In the genomic region with DNA sequence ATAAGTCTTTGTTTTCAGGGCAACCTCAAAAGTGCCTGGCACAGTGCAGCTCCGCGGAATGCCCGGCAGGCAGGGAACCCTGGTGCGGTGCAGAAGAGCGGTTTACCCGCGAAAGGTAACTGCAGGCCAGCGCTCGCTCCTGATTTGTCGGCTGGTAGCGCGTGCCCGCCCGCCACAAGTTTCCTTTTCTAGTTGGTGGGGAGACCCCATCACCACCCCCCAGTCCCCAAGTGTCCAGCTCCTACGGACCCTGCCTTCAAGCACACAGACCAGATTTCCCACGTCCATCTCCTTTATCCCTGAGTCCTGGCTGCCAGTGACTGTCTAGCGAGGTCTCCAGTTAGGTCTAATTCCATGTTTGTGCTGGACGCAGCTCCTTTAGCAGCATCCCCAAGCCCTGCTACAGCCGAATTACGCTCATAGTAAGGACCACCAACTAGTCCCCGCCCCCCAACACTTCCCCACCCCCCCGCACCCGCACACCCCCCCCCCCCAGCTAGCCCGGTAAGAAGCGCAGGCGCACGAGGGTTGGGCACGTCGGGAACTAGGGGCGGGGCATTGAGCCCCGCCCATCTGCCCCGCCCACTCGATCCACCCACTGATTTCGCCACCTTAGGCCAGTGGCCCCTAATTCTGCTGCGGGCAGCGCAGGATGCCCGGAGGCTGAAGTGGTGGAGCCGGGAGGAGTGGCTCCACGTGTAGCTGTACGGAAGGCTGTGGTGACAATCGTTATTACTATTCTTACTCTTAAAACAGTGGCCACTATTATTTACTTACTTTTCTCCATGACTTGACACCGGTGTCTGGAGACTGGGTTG, we compare ENCODE assay signal across 8 mouse cellular contexts. TPM values are rescaled to one million over a fixed set of nuclear protein-coding genes. Genes with fewer than 3 reads are reported as not detected.
DNase-seq lines count a peak whose midpoint lies in the region; ATAC-seq lines count a peak whose summit lies in the region.

A gene (minus strand): TSS at position 381 of the 818 bp plus-strand sequence.
A gene (plus strand): TSS at position 601 of the 818 bp plus-strand sequence.

- H3K27ac ChIP-seq in forebrain, embryonic 11.5 days (ENCODE audit: low read depth, low read length), result no peak within 1 kb of the TSS
- peak within 1 kb of the TSS; percentile 48 for H3K27ac ChIP-seq in heart, embryonic 16.5 days (ENCODE audit: low read length)
- peak within 1 kb of the TSS; percentile 63 for H3K27ac ChIP-seq in liver, embryonic 15.5 days (replicated peaks)
- no peak within 1 kb of the TSS for H3K27ac ChIP-seq in neural tube, embryonic 11.5 days (ENCODE audit: low read depth, low read length)
- H3K27ac ChIP-seq in stomach, embryonic 16.5 days (ENCODE audit: low read length), result peak within 1 kb of the TSS; percentile 67; the same call in 1 of the 2 replicates

- no peaks in the 10 kb centered on the region for H3K4me1 ChIP-seq in forebrain, embryonic 11.5 days (replicated peaks; ENCODE audit: control insufficient read depth, insufficient read depth, low read length)
- H3K4me1 ChIP-seq in heart, embryonic 16.5 days (ENCODE audit: control insufficient read depth, insufficient read depth, low read length), result peaks cover 4% of the 10 kb centered on the region; the same call in 1 of the 2 replicates
- peaks cover 30% of the 10 kb centered on the region for H3K4me1 ChIP-seq in liver, embryonic 15.5 days (replicated peaks)
- H3K4me1 ChIP-seq in neural tube, embryonic 11.5 days (ENCODE audit: control insufficient read depth, insufficient read depth, low read length), result no peaks in the 10 kb centered on the region
- H3K4me1 ChIP-seq in stomach, embryonic 16.5 days (ENCODE audit: control insufficient read depth, insufficient read depth, low read length), result peaks cover 5% of the 10 kb centered on the region; the same call in 1 of the 2 replicates

- peak; percentile 95 for ATAC-seq in forebrain, embryonic 11.5 days (replicated peaks; ENCODE audit: low FRiP score)
- ATAC-seq in heart, embryonic 16.5 days (replicated peaks; ENCODE audit: extremely low read depth, insufficient read depth, low FRiP score), result peak; percentile 95
- ATAC-seq in liver, embryonic 15.5 days (ENCODE audit: insufficient read depth), result peak; percentile 96
- ATAC-seq in neural tube, embryonic 11.5 days (ENCODE audit: insufficient read depth, low FRiP score, low TSS enrichment), result peak; percentile 92
- peak; percentile 94 for ATAC-seq in stomach, embryonic 16.5 days (ENCODE audit: insufficient read depth, low FRiP score)

- no peaks in the 10 kb centered on the region for H3K36me3 ChIP-seq in forebrain, embryonic 11.5 days (ENCODE audit: control insufficient read depth, insufficient read depth, low read length)
- H3K36me3 ChIP-seq in heart, embryonic 16.5 days (ENCODE audit: control insufficient read depth, insufficient read depth), result no peaks in the 10 kb centered on the region
- H3K36me3 ChIP-seq in liver, embryonic 15.5 days (replicated peaks), result no peaks in the 10 kb centered on the region
- H3K36me3 ChIP-seq in neural tube, embryonic 11.5 days (ENCODE audit: control insufficient read depth, insufficient read depth, low read length), result no peaks in the 10 kb centered on the region
- H3K36me3 ChIP-seq in stomach, embryonic 16.5 days (ENCODE audit: control insufficient read depth, insufficient read depth, low read length), result no peaks in the 10 kb centered on the region

- H3K4me3 ChIP-seq in forebrain, embryonic 11.5 days (ENCODE audit: low read depth, low read length), result peak within 1 kb of the TSS; percentile 46
- peak within 1 kb of the TSS; percentile 62 for H3K4me3 ChIP-seq in heart, embryonic 16.5 days (ENCODE audit: low read length)
- H3K4me3 ChIP-seq in liver, embryonic 15.5 days (replicated peaks), result peak within 1 kb of the TSS; percentile 71
- peak within 1 kb of the TSS; percentile 39 for H3K4me3 ChIP-seq in neural tube, embryonic 11.5 days (ENCODE audit: low read depth, low read length)
- H3K4me3 ChIP-seq in stomach, embryonic 16.5 days (replicated peaks; ENCODE audit: low read length), result peak within 1 kb of the TSS; percentile 71

- H3K9ac ChIP-seq in forebrain, embryonic 11.5 days (ENCODE audit: low read length), result peak within 1 kb of the TSS; percentile 63
- peak within 1 kb of the TSS; percentile 64 for H3K9ac ChIP-seq in heart, embryonic 16.5 days (ENCODE audit: low read length)
- H3K9ac ChIP-seq in liver, embryonic 15.5 days, result peak within 1 kb of the TSS; percentile 51
- H3K9ac ChIP-seq in neural tube, embryonic 11.5 days (ENCODE audit: low read length), result peak within 1 kb of the TSS; percentile 51
- peak within 1 kb of the TSS; percentile 78 for H3K9ac ChIP-seq in stomach, embryonic 16.5 days (ENCODE audit: low read length)

- peaks cover 3% of the 10 kb centered on the region; the same call in 1 of the 2 replicates for H3K27me3 ChIP-seq in forebrain, embryonic 11.5 days (ENCODE audit: control insufficient read depth, insufficient read depth, low read length)
- 0 out of 2 replicates have a peak, but pooled peaks cover 2% of the 10 kb centered on the region for H3K27me3 ChIP-seq in heart, embryonic 16.5 days (ENCODE audit: control insufficient read depth, insufficient read depth, low read length)
- H3K27me3 ChIP-seq in liver, embryonic 15.5 days, result peaks cover 31% of the 10 kb centered on the region
- H3K27me3 ChIP-seq in neural tube, embryonic 11.5 days (ENCODE audit: control insufficient read depth, insufficient read depth, low read length), result no peaks in the 10 kb centered on the region
- no peaks in the 10 kb centered on the region for H3K27me3 ChIP-seq in stomach, embryonic 16.5 days (ENCODE audit: control insufficient read depth, insufficient read depth, low read length)

- DNase-seq in CD4-positive helper T cell, adult 2 months (ENCODE audit: low read depth, low spot score), result peak; percentile 75
- peak; percentile 59 for DNase-seq in c-Kit-negative CD71-positive TER-119-positive erythroid progenitor cells, embryonic 14.5 days (ENCODE audit: low read depth, low spot score)
- DNase-seq in forebrain, embryonic 11.5 days (ENCODE audit: low spot score), result peak; percentile 93
- DNase-seq in kidney, postnatal 25 days, result peak; percentile 83 to 89
- peak; percentile 87 for DNase-seq in neural tube, embryonic 11.5 days (ENCODE audit: low spot score)

- WGBS in forebrain, embryonic 11.5 days, result under 1% methylated on average over 38 of the region's 42 CpGs
- WGBS in heart, embryonic 16.5 days, result under 1% methylated on average over 35 of the region's 42 CpGs
- under 1% methylated on average over 39 of the region's 42 CpGs for WGBS in liver, embryonic 15.5 days (ENCODE audit: insufficient replicate concordance)
- under 1% methylated on average over 31 of the region's 42 CpGs for WGBS in neural tube, embryonic 11.5 days
- WGBS in stomach, embryonic 16.5 days, result under 1% methylated on average over 42 of the region's 42 CpGs

- peak within 1 kb of the TSS; percentile 85 for H3K4me2 ChIP-seq in forebrain, embryonic 11.5 days (ENCODE audit: low read depth, low read length, severe bottlenecking)
- peak within 1 kb of the TSS; percentile 87 for H3K4me2 ChIP-seq in heart, embryonic 16.5 days (ENCODE audit: low read depth, low read length)
- peak within 1 kb of the TSS; percentile 91 for H3K4me2 ChIP-seq in liver, embryonic 15.5 days
- peak within 1 kb of the TSS; percentile 54 for H3K4me2 ChIP-seq in neural tube, embryonic 11.5 days (ENCODE audit: low read depth)
- H3K4me2 ChIP-seq in stomach, embryonic 16.5 days (ENCODE audit: low read depth, low read length), result peak within 1 kb of the TSS; percentile 90

- no peaks in the 10 kb centered on the region for H3K9me3 ChIP-seq in forebrain, embryonic 11.5 days (ENCODE audit: control insufficient read depth, low read length)
- H3K9me3 ChIP-seq in heart, embryonic 16.5 days (replicated peaks; ENCODE audit: control insufficient read depth, low read length), result no peaks in the 10 kb centered on the region
- no peaks in the 10 kb centered on the region for H3K9me3 ChIP-seq in liver, embryonic 15.5 days (replicated peaks)
- no peaks in the 10 kb centered on the region for H3K9me3 ChIP-seq in neural tube, embryonic 11.5 days (ENCODE audit: control insufficient read depth, low read length)
- no peaks in the 10 kb centered on the region for H3K9me3 ChIP-seq in stomach, embryonic 16.5 days (replicated peaks; ENCODE audit: control insufficient read depth, low read length)

RNA-seq across cellular contexts. Expression of the first gene that starts in this region (rescaled TPM):
- 0.31 and 0.36 TPM in 2 replicates for polyA plus RNA-seq in forebrain, embryonic 11.5 days (2014; fragmentation: Nextera tagmentation; extraction: Ambion mirVana)
- polyA plus RNA-seq in heart, embryonic 16.5 days (2015; fragmentation: Nextera tagmentation; extraction: Ambion mirVana), result 0.07 TPM in 2 replicates
- polyA plus RNA-seq in liver, embryonic 15.5 days (2015; fragmentation: Nextera tagmentation; extraction: Ambion mirVana), result not detected in 2 replicates
- polyA plus RNA-seq in neural tube, embryonic 11.5 days (2014; fragmentation: Nextera tagmentation; extraction: Ambion mirVana), result 0.15 TPM in 1 of 2 replicates, not detected in the other
- not detected in 2 replicates for polyA plus RNA-seq in stomach, embryonic 16.5 days (2015; fragmentation: Nextera tagmentation; extraction: Ambion mirVana)

RNA-seq across cellular contexts. Expression of the second gene that starts in this region (rescaled TPM):
- 26.5 and 28.6 TPM in 2 replicates for polyA plus RNA-seq in forebrain, embryonic 11.5 days (2014; fragmentation: Nextera tagmentation; extraction: Ambion mirVana)
- 32.7 and 47.5 TPM in 2 replicates for polyA plus RNA-seq in heart, embryonic 16.5 days (2015; fragmentation: Nextera tagmentation; extraction: Ambion mirVana)
- polyA plus RNA-seq in liver, embryonic 15.5 days (2015; fragmentation: Nextera tagmentation; extraction: Ambion mirVana), result 39.6 and 40.9 TPM in 2 replicates
- 30.2 and 34.8 TPM in 2 replicates for polyA plus RNA-seq in neural tube, embryonic 11.5 days (2014; fragmentation: Nextera tagmentation; extraction: Ambion mirVana)
- polyA plus RNA-seq in stomach, embryonic 16.5 days (2015; fragmentation: Nextera tagmentation; extraction: Ambion mirVana), result 64.9 and 65.3 TPM in 2 replicates

Comparison
In these comparisons a context has a peak if more than half of its experiments do, and no peak if none do; other contexts are left out.
1. H3K27ac ChIP-seq: peak in heart, embryonic 16.5 days (single experiment), liver, embryonic 15.5 days (single experiment) and stomach, embryonic 16.5 days (single experiment); none in forebrain, embryonic 11.5 days (single experiment) and neural tube, embryonic 11.5 days (single experiment).
2. Peak in every context shown above with its lines, with median percentiles within 50 percentile points of each other: DNase-seq, ATAC-seq, H3K4me2 ChIP-seq, H3K4me3 ChIP-seq and H3K9ac ChIP-seq.